Mouse (Mus musculus): ENCODE data around the gene Sec31b.

GRCm38 (mm10) chr19:44582103-44582502, 36.4 kb upstream of the Sec31b start:
- TF ChIP-seq POLR2A (IDR thresholded peaks at IDR 0.05; ENCODE audit: low read depth, low read length) (no peak), CTCF (IDR thresholded peaks at IDR 0.05; ENCODE audit: borderline replicate concordance, insufficient read depth, low read length) (no peak)

All from embryonic fibroblast, embryonic 13.5 days (primary cell).